Mouse (Mus musculus): ENCODE data around the gene Ctu2. TPM values are rescaled to one million over a fixed set of nuclear protein-coding genes. Genes with fewer than 3 reads are reported as not detected.

Ctu2 gene
- polyA plus RNA-seq, 1 experiment from 2014 or later: 63.7 TPM

DNA sequence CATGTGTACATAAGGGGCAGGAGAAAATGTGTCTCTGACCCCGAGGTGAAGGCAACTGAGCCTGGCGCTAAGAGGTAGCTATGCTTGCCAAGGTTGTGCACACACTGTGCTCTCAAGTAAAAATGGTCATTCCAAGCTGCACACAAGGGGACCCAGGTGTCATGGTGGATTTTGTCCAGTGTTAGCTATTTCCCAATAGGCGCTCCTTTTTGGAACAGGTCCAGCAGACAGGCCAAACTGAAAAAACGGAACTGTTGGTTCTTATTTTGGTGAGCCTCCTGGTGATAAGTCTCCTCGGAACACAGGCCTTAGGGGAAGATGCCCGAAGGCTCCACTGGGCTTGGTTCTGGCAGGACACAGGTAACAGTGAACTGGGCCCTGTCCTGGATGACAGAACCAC lies 21.5 kb upstream of the Ctu2 start:
- H3K4me2 ChIP-seq: no peak overlapping the region
- ATAC-seq (ENCODE audit: low read depth): no peak
- H3K27ac ChIP-seq (replicated peaks): no peak overlapping the region
- H3K9me3 ChIP-seq: no peaks in the 10 kb centered on the region
- no peak overlapping the region for H3K4me3 ChIP-seq
- 88% methylated on average over 6 of the region's 6 CpGs for WGBS
- H3K9ac ChIP-seq: no peak overlapping the region
- H3K27me3 ChIP-seq: peaks cover 41% of the 10 kb centered on the region
- no peaks in the 10 kb centered on the region for H3K36me3 ChIP-seq
- H3K4me1 ChIP-seq (replicated peaks): no peaks in the 10 kb centered on the region

DNA sequence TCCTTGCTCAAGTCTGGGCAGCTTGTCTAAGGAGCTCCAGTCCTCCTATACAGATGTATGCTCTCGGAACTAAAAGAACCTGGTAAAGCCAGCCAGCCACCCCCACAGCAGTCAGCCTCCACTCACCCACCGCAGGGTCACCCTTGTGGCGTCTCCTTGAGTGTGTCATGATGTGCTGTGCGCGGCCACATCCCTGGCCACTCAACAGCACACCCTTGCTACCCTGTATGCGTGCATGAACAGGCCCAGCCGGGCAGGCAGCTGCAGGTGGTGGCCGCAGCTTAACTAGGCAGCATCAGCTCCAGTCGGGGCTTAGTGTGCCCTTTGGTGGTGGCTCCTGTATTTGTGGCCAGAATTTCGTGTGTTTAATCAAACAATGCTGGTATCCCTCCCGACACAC lies 18.8 kb upstream of the Ctu2 start:
- no peak overlapping the region for H3K27ac ChIP-seq (replicated peaks)
- no peaks in the 10 kb centered on the region for H3K36me3 ChIP-seq
- H3K27me3 ChIP-seq: peaks cover 65% of the 10 kb centered on the region
- H3K9ac ChIP-seq: no peak overlapping the region
- no peaks in the 10 kb centered on the region for H3K9me3 ChIP-seq
- peaks cover 12% of the 10 kb centered on the region for H3K4me1 ChIP-seq (replicated peaks)
- no peak for ATAC-seq (ENCODE audit: low read depth)
- H3K4me3 ChIP-seq: no peak overlapping the region
- 84% methylated on average over 11 of the region's 11 CpGs for WGBS
- H3K4me2 ChIP-seq: no peak overlapping the region

DNA sequence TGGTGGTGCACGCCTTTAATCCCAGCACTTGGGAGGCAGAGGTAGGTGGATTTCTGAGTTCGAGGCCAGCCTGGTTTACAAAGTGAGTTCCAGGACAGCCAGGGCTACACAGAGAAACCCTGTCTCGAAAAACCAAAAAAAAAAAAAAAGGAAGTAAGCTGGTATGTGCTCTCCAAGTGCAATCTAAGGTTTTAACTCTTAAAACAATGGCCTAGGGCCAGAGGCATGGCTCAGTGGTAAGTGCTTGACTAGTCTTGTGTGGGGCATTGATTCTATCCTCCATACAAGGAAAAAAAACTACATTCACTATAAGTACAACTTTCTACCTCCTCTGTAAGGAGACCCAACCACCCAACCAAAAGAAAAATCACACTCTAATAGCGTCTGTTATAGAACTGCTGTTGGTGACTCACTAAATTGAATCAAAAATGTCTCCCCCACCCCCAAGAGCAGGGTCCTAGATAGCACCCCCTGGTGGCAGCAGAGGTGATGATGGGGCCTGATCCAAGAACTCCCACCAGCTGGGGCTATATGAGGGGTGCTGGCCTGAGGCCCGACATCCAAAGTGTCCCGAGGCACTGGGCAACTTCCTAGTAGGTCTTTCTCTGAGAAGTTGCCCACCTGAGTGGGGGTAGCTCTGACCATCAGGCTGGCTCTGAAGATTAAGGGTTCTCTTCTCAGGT lies 16.6 kb upstream of the Ctu2 start:
- H3K4me1 ChIP-seq (replicated peaks): peaks cover 12% of the 10 kb centered on the region
- no peak overlapping the region for H3K4me3 ChIP-seq
- no peak overlapping the region for H3K9ac ChIP-seq
- ATAC-seq (ENCODE audit: low read depth): no peak
- H3K4me2 ChIP-seq: no peak overlapping the region
- WGBS: 64% methylated on average over 6 of the region's 6 CpGs
- H3K27me3 ChIP-seq: peaks cover 85% of the 10 kb centered on the region
- H3K9me3 ChIP-seq: no peaks in the 10 kb centered on the region
- no peak overlapping the region for H3K27ac ChIP-seq (replicated peaks)
- H3K36me3 ChIP-seq: no peaks in the 10 kb centered on the region

DNA sequence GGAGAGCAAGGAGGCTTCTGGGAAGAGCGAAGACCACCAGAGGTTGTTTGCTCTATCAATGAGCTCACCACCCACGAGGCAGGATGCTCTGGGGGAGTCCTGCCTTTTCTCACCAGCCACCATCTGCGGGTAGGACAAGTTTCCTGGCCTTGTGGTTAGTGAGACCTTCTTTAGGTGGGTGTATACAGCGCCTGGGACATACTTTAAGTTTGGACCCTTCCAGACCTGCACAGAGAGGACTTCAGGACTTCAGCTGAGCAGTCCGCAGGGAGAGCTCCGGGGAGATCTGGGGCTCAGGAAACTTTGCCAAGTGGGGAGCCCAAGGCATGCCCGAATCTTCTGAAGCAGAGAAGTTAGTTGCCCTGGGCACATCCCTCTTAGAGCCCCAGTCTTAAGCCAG lies 16.0 kb upstream of the Ctu2 start:
- 26% methylated on average over 7 of the region's 7 CpGs for WGBS
- H3K9me3 ChIP-seq: no peaks in the 10 kb centered on the region
- peaks cover 85% of the 10 kb centered on the region for H3K27me3 ChIP-seq
- H3K4me2 ChIP-seq: peak overlapping the region; percentile 66
- no peak overlapping the region for H3K27ac ChIP-seq (replicated peaks)
- peaks cover 12% of the 10 kb centered on the region for H3K4me1 ChIP-seq (replicated peaks)
- H3K4me3 ChIP-seq: peak overlapping the region; percentile 35
- H3K36me3 ChIP-seq: peaks cover under 1% of the 10 kb centered on the region; the same call in 1 of the 2 replicates
- no peak for ATAC-seq (ENCODE audit: low read depth)
- H3K9ac ChIP-seq: 0 out of 2 replicates have a peak overlapping the region, but pooled peaks have one; percentile 41

DNA sequence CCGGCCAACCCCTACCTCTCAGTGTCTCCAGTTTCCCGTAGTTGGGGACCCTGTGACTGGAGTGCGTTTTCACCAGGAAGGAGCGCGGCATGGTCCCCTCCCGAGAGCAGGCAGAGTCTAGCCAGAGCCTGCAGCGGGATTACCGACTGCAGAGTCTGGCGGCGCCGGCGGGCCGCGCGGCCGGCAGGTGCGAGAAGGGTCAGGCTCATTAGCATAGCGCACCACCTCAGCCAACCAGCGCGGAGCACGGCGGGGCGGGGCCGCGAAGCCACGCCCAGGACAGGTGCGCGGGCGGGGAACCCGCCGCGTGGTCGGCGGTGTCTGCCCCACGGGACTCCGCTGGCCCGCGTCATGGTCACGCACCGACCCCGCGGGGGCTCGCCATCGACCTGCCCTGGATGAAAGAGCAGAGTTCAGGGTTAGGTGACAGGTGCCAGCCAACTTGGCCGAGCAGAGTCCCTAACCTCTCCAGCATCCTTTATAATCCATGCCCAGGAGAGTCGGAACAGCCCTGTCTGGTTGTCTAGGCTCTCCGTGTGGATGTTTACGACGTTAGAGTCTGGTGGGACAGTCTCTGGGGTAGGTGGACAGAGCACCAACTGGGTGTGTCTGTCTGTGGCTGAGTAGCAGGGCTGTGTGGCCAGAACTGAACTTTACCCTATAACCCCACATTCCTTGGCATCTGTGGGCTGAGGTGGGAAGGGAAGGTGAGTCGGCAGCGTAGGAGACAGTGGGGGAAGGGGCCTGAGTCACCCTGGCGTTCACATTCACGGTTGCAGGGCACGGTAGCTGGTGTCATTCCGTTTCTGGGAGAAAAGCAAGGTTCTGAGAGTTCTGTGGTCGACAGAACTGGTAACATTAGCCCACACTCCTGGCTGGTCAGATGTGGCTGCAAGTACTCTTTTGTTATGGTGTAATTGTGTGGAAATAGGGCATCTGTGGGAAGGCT lies 15.1 kb upstream of the Ctu2 start, which contains the start of gene Snai3:
TSS of gene Snai3 (minus strand) at position 210 of the 949 bp plus-strand sequence.
- H3K4me3 ChIP-seq: peak within 1 kb of the TSS; percentile 35
- H3K36me3 ChIP-seq: peaks cover 9% of the 10 kb centered on the region
- peaks cover 12% of the 10 kb centered on the region for H3K4me1 ChIP-seq (replicated peaks)
- peak within 1 kb of the TSS; percentile 41; the same call in 1 of the 2 replicates for H3K9ac ChIP-seq
- peaks cover 84% of the 10 kb centered on the region for H3K27me3 ChIP-seq
- ATAC-seq (ENCODE audit: low read depth): 0 out of 2 replicates have a peak, but pooled peaks have one; percentile 48
- WGBS: 2% methylated on average over 56 of the region's 56 CpGs
- no peak within 1 kb of the TSS for H3K27ac ChIP-seq (replicated peaks)
- H3K9me3 ChIP-seq: no peaks in the 10 kb centered on the region
- H3K4me2 ChIP-seq: peak within 1 kb of the TSS; percentile 66

DNA sequence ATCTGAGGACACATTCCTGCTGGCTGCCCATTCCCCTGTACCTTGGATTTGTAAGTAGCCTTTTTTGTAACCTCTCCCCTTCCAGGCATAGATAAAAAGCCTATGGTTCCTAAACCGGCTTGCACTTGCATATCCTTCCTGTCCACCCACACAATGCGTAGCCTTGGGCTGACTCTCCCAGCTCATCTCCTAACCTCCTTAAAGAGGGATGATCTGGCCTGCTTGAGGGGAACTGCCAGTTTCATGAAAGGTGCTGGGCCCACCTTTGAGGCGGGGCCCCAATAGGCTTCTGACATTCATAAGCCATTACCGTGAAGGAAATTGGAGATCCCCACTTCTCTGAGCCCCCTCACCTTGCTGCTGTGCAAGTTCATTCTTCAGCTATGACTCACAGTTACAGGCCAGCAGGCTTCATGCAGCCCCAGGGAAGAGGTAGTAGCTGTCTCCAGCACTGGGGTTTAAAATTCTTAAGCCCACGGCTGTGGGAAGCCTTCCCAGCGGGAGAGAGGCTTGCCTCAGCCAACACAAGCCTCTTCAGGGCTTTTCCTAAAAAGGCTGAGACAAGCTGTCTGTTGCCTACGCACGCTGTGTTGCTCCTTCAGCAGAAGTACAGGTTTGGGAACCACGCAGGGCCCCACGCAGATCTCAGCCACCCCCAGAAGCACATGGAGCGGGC lies 14.3 kb upstream of the Ctu2 start:
- Histone ChIP-seq H3K9me3 (no peaks in the 10 kb centered on the region), H3K4me1 (replicated peaks) (peaks cover 12% of the 10 kb centered on the region), H3K27ac (replicated peaks) (no peak overlapping the region), H3K36me3 (peaks cover 16% of the 10 kb centered on the region), H3K9ac (no peak overlapping the region), H3K27me3 (peaks cover 76% of the 10 kb centered on the region), H3K4me3 (no peak overlapping the region), H3K4me2 (no peak overlapping the region)
- ATAC-seq (ENCODE audit: low read depth): no peak
- 64% methylated on average over 11 of the region's 11 CpGs for WGBS

DNA sequence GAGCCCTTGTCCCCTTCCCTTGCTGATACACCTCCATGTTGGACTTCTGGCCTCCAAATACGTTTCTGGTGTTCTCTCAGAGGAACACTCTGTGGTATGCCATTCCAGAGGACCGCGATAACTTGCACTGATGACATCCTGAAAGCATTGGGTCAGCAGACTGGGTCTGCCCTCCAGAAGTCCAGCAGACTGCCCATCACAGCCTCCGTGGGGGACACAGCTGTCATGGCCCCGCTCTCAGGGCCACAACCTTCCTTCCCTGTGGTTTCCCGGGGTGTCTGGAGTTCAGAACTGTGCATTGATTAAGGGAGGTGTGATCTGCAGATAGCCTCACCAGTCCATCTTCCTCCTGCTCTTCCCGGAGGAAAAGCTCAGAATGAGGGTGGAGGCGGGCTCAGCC lies 13.4 kb upstream of the Ctu2 start:
- Histone ChIP-seq H3K27me3 (peaks cover 67% of the 10 kb centered on the region), H3K27ac (replicated peaks) (no peak overlapping the region), H3K4me2 (no peak overlapping the region), H3K36me3 (peaks cover 25% of the 10 kb centered on the region), H3K4me1 (replicated peaks) (peaks cover 12% of the 10 kb centered on the region), H3K4me3 (no peak overlapping the region), H3K9me3 (no peaks in the 10 kb centered on the region), H3K9ac (no peak overlapping the region)
- no peak for ATAC-seq (ENCODE audit: low read depth)
- 67% methylated on average over 8 of the region's 8 CpGs for WGBS

DNA sequence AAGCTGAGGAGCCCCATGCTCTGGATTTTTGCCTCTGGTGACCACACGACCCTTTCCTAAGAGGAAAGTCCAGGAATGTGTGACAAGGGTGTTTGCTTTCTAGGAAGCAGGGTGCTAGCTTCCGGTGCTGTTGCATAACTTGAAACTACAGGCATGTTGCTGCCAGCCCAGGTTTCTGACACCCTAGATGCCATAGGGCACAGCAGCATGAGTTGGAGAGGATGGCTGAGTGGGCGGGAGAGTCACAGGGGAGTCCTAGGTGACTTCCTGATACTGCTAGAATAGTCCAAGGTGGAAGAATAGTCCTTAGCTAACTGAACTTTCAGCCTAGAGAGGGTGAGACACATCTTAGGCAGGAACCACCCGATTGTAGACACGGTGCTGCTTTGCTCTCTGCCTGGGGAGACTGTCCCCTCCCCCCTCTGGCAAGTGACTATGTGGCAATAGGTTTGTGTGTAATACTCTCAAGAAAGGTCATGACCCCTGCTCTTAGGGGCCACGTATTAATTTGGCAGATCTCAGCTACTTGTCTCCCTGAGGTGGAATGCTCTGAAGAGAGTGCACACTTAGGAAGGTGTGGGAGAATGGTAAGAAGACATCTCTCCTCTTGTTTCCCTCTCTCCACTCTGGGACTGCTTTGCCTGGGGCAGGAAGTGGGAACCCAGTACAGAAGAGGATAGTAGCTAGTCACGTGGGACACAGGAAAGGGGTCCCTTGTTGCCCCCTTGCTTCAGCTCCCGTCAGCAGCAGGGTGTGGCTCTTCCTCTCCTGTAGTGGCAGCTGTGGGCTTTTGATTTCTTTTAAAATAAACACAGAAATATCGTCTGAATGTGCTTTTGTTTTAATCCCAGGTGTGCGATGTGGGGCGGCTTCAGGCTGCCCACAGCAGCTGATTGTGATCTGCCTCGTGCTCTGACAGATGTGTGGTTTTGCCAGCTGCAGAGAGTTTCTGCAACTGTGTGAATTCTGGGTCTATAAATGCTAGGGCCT lies 12.0 kb upstream of the Ctu2 start:
- Histone ChIP-seq H3K9ac (no peak overlapping the region), H3K4me2 (no peak overlapping the region), H3K9me3 (no peaks in the 10 kb centered on the region), H3K4me3 (no peak overlapping the region), H3K36me3 (peaks cover 39% of the 10 kb centered on the region), H3K27ac (replicated peaks) (no peak overlapping the region), H3K4me1 (replicated peaks) (peaks cover 12% of the 10 kb centered on the region), H3K27me3 (peaks cover 52% of the 10 kb centered on the region)
- 70% methylated on average over 12 of the region's 12 CpGs for WGBS
- no peak for ATAC-seq (ENCODE audit: low read depth)

DNA sequence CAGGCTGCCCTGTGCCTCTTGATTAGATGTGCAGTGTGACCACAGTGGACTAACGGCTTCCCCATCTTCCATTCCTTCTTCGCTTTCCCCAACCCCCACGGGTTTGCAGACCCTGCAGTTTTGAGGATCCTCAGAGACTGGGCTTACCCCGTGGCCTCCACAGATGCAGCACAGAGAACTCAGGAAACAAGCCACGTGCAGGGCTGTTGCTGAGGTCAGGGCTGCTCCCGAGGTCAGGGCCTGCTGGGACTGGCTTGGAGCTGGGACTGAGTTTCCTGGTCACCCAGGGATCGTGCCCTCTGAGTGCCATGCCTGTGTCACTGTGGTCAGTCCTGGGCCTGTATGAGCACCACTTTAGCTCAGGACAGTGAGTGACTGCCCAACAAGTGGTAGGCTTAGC lies 11.0 kb upstream of the Ctu2 start:
- Histone ChIP-seq H3K27me3 (peaks cover 42% of the 10 kb centered on the region), H3K9me3 (no peaks in the 10 kb centered on the region), H3K4me1 (replicated peaks) (peaks cover 11% of the 10 kb centered on the region), H3K36me3 (peaks cover 48% of the 10 kb centered on the region), H3K4me2 (no peak overlapping the region), H3K9ac (no peak overlapping the region), H3K4me3 (no peak overlapping the region), H3K27ac (replicated peaks) (no peak overlapping the region)
- 79% methylated on average over 7 of the region's 7 CpGs for WGBS
- no peak for ATAC-seq (ENCODE audit: low read depth)

DNA sequence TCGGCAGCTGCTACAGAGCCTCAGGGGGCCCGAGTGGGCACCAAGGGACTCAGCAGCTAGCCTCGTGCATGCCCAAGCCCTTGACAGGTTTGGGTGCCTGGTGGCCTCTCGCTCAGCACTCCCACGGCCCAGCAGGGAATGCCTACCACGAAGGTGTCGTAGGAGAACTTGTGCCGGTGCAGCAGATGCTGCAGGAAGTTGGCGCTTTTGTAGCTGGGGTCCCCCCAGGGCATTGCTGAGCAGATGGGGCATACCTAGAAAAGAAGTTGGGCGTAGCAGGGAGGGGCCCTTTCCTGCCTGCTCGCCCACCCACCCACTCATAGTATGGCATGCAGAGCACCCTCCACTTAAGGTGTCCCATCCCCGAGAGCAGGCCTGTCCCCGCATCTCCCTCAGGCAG lies 8.1 kb upstream of the Ctu2 start:
- Histone ChIP-seq H3K4me3 (no peak overlapping the region), H3K4me1 (replicated peaks) (no peaks in the 10 kb centered on the region), H3K9ac (no peak overlapping the region), H3K36me3 (peaks cover 61% of the 10 kb centered on the region), H3K27me3 (peaks cover 13% of the 10 kb centered on the region), H3K4me2 (no peak overlapping the region), H3K9me3 (no peaks in the 10 kb centered on the region), H3K27ac (replicated peaks) (no peak overlapping the region)
- no peak for ATAC-seq (ENCODE audit: low read depth)
- 91% methylated on average over 13 of the region's 13 CpGs for WGBS

DNA sequence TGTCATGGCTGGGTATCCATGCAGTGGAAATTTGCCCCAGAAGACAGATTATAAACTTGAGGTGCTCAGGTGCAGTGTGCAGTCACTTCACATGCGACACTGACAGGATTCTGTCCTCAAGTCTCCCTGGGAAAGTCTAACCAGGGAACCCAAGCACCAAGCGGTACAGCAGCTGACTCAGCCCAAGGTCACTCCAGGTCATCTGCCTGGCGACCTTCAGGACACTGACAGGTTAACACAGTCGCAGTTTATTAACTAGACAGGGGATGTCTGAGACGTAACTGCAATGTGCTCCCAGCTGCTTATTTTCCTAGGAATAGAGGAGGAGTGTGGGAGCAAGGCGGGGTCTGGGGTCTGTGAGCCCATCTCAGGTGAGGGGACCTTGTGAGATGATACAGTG lies 6.5 kb upstream of the Ctu2 start:
- no peak for ATAC-seq (ENCODE audit: low read depth)
- Histone ChIP-seq H3K4me2 (no peak overlapping the region), H3K4me3 (no peak overlapping the region), H3K27me3 (no peaks in the 10 kb centered on the region), H3K9me3 (no peaks in the 10 kb centered on the region), H3K27ac (replicated peaks) (no peak overlapping the region), H3K9ac (no peak overlapping the region), H3K36me3 (peaks cover 75% of the 10 kb centered on the region), H3K4me1 (replicated peaks) (peaks cover 8% of the 10 kb centered on the region)
- WGBS: 82% methylated on average over 6 of the region's 6 CpGs

Measured in neural tube, embryonic 13.5 days (tissue).